Mouse (Mus musculus) CH12.LX (cell line): Measurements from ENCODE around the gene Myt1l. TPM values are rescaled to one million over a fixed set of nuclear protein-coding genes. Genes with fewer than 3 reads are reported as not detected.

Experiments used
- DNase-seq: peaks from one replicate; pipeline ENCODE4 v3.0.0-alpha.2; 2013; ENCODE audit errors: extremely low read depth
- H3K27ac ChIP-seq: 2 replicates; pipeline ENCODE4 v1.5.1; 2012; ENCODE audit warnings: low read depth, mild to moderate bottlenecking, control low read depth, moderate library complexity; ENCODE audit not compliant: insufficient read depth
- H3K27me3 ChIP-seq: replicated peaks from 2 replicates; pipeline ENCODE3; 2012; ENCODE audit warnings: inconsistent platforms
- H3K36me3 ChIP-seq, 2 experiments: replicated peaks in 1 of 2; 2 replicates each; pipeline versions ENCODE3 to v1.6.1; 2012; ENCODE audit warnings: inconsistent platforms in 1 of 2, low read length in 1 of 2, mild to moderate bottlenecking in 1 of 2, mixed read lengths in 1 of 2, moderate library complexity in 1 of 2; ENCODE audit not compliant: control insufficient read depth in 1 of 2, insufficient read depth in 1 of 2
- H3K4me1 ChIP-seq, 2 experiments: 2 replicates each; pipeline ENCODE4 v1.6.1; 2012; ENCODE audit warnings: inconsistent platforms in 1 of 2, moderate library complexity in 1 of 2; ENCODE audit not compliant: insufficient read depth in 2 of 2, control insufficient read depth in 1 of 2
- H3K4me2 ChIP-seq: 2 replicates; pipeline ENCODE4 v1.6.1; 2012; ENCODE audit warnings: low read depth, mild to moderate bottlenecking, control low read depth; ENCODE audit not compliant: poor library complexity, insufficient read depth, severe bottlenecking
- H3K4me3 ChIP-seq, 3 experiments: fragments of 150-350 bp in 1 of 3; sonication (generic) in 1 of 3; replicated peaks in 1 of 3; 2 replicates each; pipeline versions ENCODE3 to v1.5.1; 2011 to 2012; ENCODE audit warnings: low read depth in 2 of 3, low read length in 2 of 3, mild to moderate bottlenecking in 2 of 3, moderate library complexity in 2 of 3, control low read depth in 1 of 3, improper control_type of control experiment in 1 of 3, inconsistent platforms in 1 of 3, mixed read lengths in 1 of 3; ENCODE audit not compliant: poor library complexity in 1 of 3
- H3K79me2 ChIP-seq: replicated peaks from 2 replicates; pipeline ENCODE4 v1.6.1; 2012; ENCODE audit warnings: mild to moderate bottlenecking, moderate library complexity; ENCODE audit not compliant: control insufficient read depth, poor library complexity, insufficient read depth, severe bottlenecking; ENCODE audit errors: extremely low read depth
- H3K9ac ChIP-seq: 2 replicates; pipeline ENCODE4 v1.6.1; 2012; ENCODE audit warnings: low read depth, mild to moderate bottlenecking, control low read depth, moderate library complexity; ENCODE audit not compliant: insufficient read depth
- H3K9me3 ChIP-seq: replicated peaks from 2 replicates; pipeline ENCODE3; 2012; ENCODE audit warnings: low read length, inconsistent platforms, mixed read lengths
- CTCF ChIP-seq, 2 experiments: IDR thresholded peaks in 1 of 2; conservative IDR thresholded peaks in 1 of 2; 2 replicates each; pipeline ENCODE4 v1.5.1; 2011 to 2012; ENCODE audit warnings: low read depth in 2 of 2, low read length in 2 of 2, improper control_type of control experiment in 1 of 2, inconsistent platforms in 1 of 2, mild to moderate bottlenecking in 1 of 2, moderate library complexity in 1 of 2
- ELF1 ChIP-seq: IDR thresholded peaks from 2 replicates; pipeline ENCODE4 v1.6.1; 2014; ENCODE audit warnings: low read depth, mild to moderate bottlenecking, inconsistent platforms, low read length, improper control_type of control experiment
- ETS1 ChIP-seq: conservative IDR thresholded peaks from 2 replicates; pipeline ENCODE4 v1.6.1; 2012; ENCODE audit warnings: low read depth, mild to moderate bottlenecking, inconsistent platforms, low read length, improper control_type of control experiment, moderate library complexity
- JUN ChIP-seq: IDR thresholded peaks from 2 replicates; pipeline ENCODE4 v1.6.1; 2011; ENCODE audit warnings: low read depth, mild to moderate bottlenecking, low read length, improper control_type of control experiment, moderate library complexity; ENCODE audit not compliant: insufficient read depth
- JUND ChIP-seq: conservative IDR thresholded peaks from 2 replicates; pipeline ENCODE4 v1.6.1; 2011; ENCODE audit warnings: low read depth, low read length, improper control_type of control experiment
- MAFK ChIP-seq: IDR thresholded peaks from 2 replicates; pipeline ENCODE4 v1.6.1; 2011; ENCODE audit warnings: low read length, improper control_type of control experiment; ENCODE audit not compliant: insufficient replicate concordance
- MAX ChIP-seq: IDR thresholded peaks from 2 replicates; pipeline ENCODE4 v1.6.1; 2011; ENCODE audit warnings: low read length, improper control_type of control experiment
- MEF2A ChIP-seq: IDR thresholded peaks from 2 replicates; pipeline ENCODE4 v1.6.1; 2014; ENCODE audit warnings: low read depth, mild to moderate bottlenecking, inconsistent platforms, low read length, improper control_type of control experiment, borderline replicate concordance
- MXI1 ChIP-seq: IDR thresholded peaks from 2 replicates; pipeline ENCODE4 v1.6.1; 2011; ENCODE audit warnings: mild to moderate bottlenecking, low read depth, low read length, improper control_type of control experiment
- MYC ChIP-seq: IDR thresholded peaks from 2 replicates; pipeline ENCODE4 v1.6.1; 2011; ENCODE audit warnings: low read depth, mild to moderate bottlenecking, improper control_type of control experiment, low read length
- NELFE ChIP-seq: IDR thresholded peaks from 2 replicates; pipeline ENCODE4 v1.6.1; 2011; ENCODE audit warnings: low read depth, low read length, improper control_type of control experiment
- NRF1 ChIP-seq: IDR thresholded peaks from 2 replicates; pipeline ENCODE4 v1.6.1; 2014; ENCODE audit warnings: low read depth, mild to moderate bottlenecking, inconsistent platforms, low read length, improper control_type of control experiment, moderate library complexity
- PAX5 ChIP-seq: IDR thresholded peaks from 2 replicates; pipeline ENCODE4 v1.6.1; 2012; ENCODE audit warnings: low read length, inconsistent platforms, mixed read lengths
- POLR2AphosphoS2 ChIP-seq: IDR thresholded peaks from 2 replicates; pipeline ENCODE4 v1.6.1; 2011; ENCODE audit warnings: low read depth, low read length, improper control_type of control experiment
- RCOR1 ChIP-seq: conservative IDR thresholded peaks from 2 replicates; pipeline ENCODE4 v1.6.1; 2012; ENCODE audit warnings: low read depth, mild to moderate bottlenecking, inconsistent platforms, low read length, improper control_type of control experiment
- SIN3A ChIP-seq: IDR thresholded peaks from 2 replicates; pipeline ENCODE4 v1.6.1; 2012; ENCODE audit warnings: low read length, improper control_type of control experiment, inconsistent platforms
- SMC3 ChIP-seq: IDR thresholded peaks from 2 replicates; pipeline ENCODE4 v1.6.1; 2011; ENCODE audit warnings: low read depth, low read length, improper control_type of control experiment
- TBP ChIP-seq: conservative IDR thresholded peaks from 2 replicates; pipeline ENCODE4 v1.6.1; 2011; ENCODE audit warnings: low read depth, low read length, improper control_type of control experiment
- TCF12 ChIP-seq: IDR thresholded peaks from 2 replicates; pipeline ENCODE4 v1.6.1; 2014; ENCODE audit warnings: low read depth, mild to moderate bottlenecking, inconsistent platforms, low read length, improper control_type of control experiment
- UBTF ChIP-seq: IDR thresholded peaks from 2 replicates; pipeline ENCODE4 v1.6.1; 2012; ENCODE audit warnings: low read depth, mild to moderate bottlenecking, inconsistent platforms, low read length, improper control_type of control experiment, moderate library complexity
- USF1 ChIP-seq: IDR thresholded peaks from 2 replicates; pipeline ENCODE4 v1.6.1; 2014; ENCODE audit warnings: low read depth, mild to moderate bottlenecking, inconsistent platforms, low read length, improper control_type of control experiment
- USF2 ChIP-seq: conservative IDR thresholded peaks from 2 replicates; pipeline ENCODE4 v1.6.1; 2011; ENCODE audit warnings: low read depth, low read length, improper control_type of control experiment
- ZC3H11A ChIP-seq: IDR thresholded peaks from 2 replicates; pipeline ENCODE4 v1.6.1; 2012; ENCODE audit warnings: low read depth, mild to moderate bottlenecking, inconsistent platforms, low read length, improper control_type of control experiment
- ZMIZ1 ChIP-seq: IDR thresholded peaks from 2 replicates; pipeline ENCODE4 v1.6.1; 2012; ENCODE audit warnings: low read depth, mild to moderate bottlenecking, inconsistent platforms, low read length, improper control_type of control experiment
- ZNF384 ChIP-seq: IDR thresholded peaks from 2 replicates; pipeline ENCODE4 v1.6.1; 2012; ENCODE audit warnings: low read depth, low read length, improper control_type of control experiment, inconsistent platforms
- dilution Hi-C: fragments of 300-500 bp; cut with MboI; formaldehyde crosslinking; loops from 2 replicates; pipeline ENCODE4 v1.14.3; 2020; ENCODE audit warnings: low sequenced_read_pairs; ENCODE audit not compliant: extremely low pct_unique_long_range_greater_than_20kb, extremely low pct_ligation_motif_present
- in situ Hi-C: fragments of 300-500 bp; cut with MboI; formaldehyde crosslinking; loops from 3 replicates; pipeline ENCODE4 v1.14.3; 2019; ENCODE audit warnings: low sequenced_read_pairs, low pct_ligation_motif_present, low pct_unique_long_range_greater_than_20kb, mixed read lengths
- polyA plus RNA-seq: library from polyadenylated mRNA; unstranded; fragments of >175 nt; gene quantifications from 2 replicates; pipeline ENCODE4 v1.2.1, GENCODE M21; 2012; ENCODE audit warnings: low read depth; ENCODE audit not compliant: insufficient read length
- total RNA-seq, 2 experiments: library from RNA; depleted of rRNA; stranded (reverse); fragments of 300-350 nt in 1 of 2; fragments of >200 nt in 1 of 2; gene quantifications; 2 replicates each; pipeline ENCODE4 v1.2.3; 2012 to 2014

Gene Myt1l
- total and polyA plus RNA-seq, 3 experiments: 0.31 to 1.1 TPM; not detected in 1

DNA sequence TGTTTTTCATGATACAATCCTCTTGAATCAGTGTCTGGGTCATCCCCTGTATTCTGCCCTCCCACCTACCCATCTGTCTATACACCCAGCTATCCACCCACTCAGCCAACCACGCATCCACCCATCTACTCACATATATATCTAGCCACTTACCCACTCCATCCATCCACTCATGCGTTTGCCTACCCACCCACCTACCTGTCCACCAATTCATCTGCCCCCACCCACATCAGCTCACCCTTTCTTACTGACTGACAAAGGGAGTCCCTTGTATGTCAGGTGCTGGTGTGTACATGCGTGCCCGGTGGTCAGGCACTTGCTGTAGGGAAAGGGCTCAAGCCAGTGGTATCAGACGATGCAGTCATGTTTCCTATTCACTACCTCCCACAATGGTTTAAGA, 423.3 kb downstream of the Myt1l start:
- H3K4me1 ChIP-seq: peaks cover 4 to 67% of the 10 kb centered on the region in 2 experiments
- in situ Hi-C loops: no loop called here

DNA sequence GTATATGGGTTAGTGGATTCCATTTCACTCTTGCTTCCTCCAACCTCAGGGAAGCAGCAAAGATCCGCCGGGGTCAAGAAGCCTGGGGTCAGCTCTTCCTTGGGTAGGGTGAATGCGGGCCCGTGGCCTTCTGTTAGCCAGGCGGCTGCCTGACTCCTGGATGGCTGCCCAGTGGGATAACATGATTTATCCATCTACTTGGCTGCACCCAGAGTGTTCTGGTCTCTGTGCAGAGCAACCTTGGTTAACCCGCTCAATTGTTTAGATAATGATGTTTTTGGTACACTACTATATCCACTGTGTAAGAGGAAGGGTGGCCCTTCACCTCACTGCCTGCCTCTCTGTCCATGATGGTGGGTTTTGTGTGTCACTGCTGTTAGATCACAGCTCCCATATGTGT, 423.9 kb downstream of the Myt1l start:
- dilution Hi-C loops (no loop called here), in situ Hi-C loops (no loop called here)
- no peak overlapping the region for H3K4me2 ChIP-seq
- no peak for DNase-seq
- peaks cover 4 to 73% of the 10 kb centered on the region in 2 experiments for H3K4me1 ChIP-seq
- no peaks in the 10 kb centered on the region for H3K36me3 ChIP-seq
- TF ChIP-seq NRF1 (no peak), RCOR1 (no peak), SIN3A (no peak), PAX5 (no peak), JUND (no peak), NELFE (no peak)
- no peaks in the 10 kb centered on the region for H3K27me3 ChIP-seq
- no peak overlapping the region for H3K4me3 ChIP-seq
- H3K9ac ChIP-seq: no peak overlapping the region
- no peaks in the 10 kb centered on the region for H3K9me3 ChIP-seq
- no peaks in the 10 kb centered on the region for H3K79me2 ChIP-seq
- no peak overlapping the region for H3K27ac ChIP-seq

More for the DNA sequence above, 423.3 kb downstream of the Myt1l start:
- dilution Hi-C loops: no loop called here
- TF ChIP-seq JUN: no peak
- no peak for TF ChIP-seq ELF1
- no peak for TF ChIP-seq ETS1
- no peak for TF ChIP-seq ZC3H11A
- no peak for TF ChIP-seq UBTF
- no peak for TF ChIP-seq MAX
- TF ChIP-seq CTCF (conservative IDR thresholded peaks at IDR 0.05 in 1 of 2, IDR thresholded peaks at IDR 0.05 in 1 of 2; ENCODE audit: low read depth in 2 of 2, low read length in 2 of 2): no peak
- no peak for TF ChIP-seq SMC3
- no peak for TF ChIP-seq USF1
- TF ChIP-seq ZNF384: no peak
- no peak for TF ChIP-seq TCF12
- no peak for TF ChIP-seq USF2
- no peak for TF ChIP-seq MYC
- no peak for TF ChIP-seq MXI1
- TF ChIP-seq POLR2AphosphoS2: no peak
- TF ChIP-seq JUND: no peak
- no peak for TF ChIP-seq MAFK
- TF ChIP-seq MEF2A: no peak
- no peak for TF ChIP-seq ZMIZ1
- no peak for TF ChIP-seq TBP
- Histone ChIP-seq H3K4me2 (no peak overlapping the region), H3K4me3 (no peak overlapping the region), H3K27ac (no peak overlapping the region), H3K79me2 (no peaks in the 10 kb centered on the region), H3K36me3 (no peaks in the 10 kb centered on the region), H3K27me3 (no peaks in the 10 kb centered on the region), H3K9ac (no peak overlapping the region), H3K9me3 (no peaks in the 10 kb centered on the region)
- DNase-seq: no peak
